Mouse (Mus musculus): ENCODE data around the gene Gm49711. TPM values are rescaled to one million over a fixed set of nuclear protein-coding genes. Genes with fewer than 3 reads are reported as not detected.
"Not testable (repeated sequence)": the region's sequence is repeated elsewhere in the genome, so short reads cannot be mapped to it uniquely, and the experiment has no call there.

Gm49711 gene
- total RNA-seq, 2 experiments from 2014 or later: not detected

DNA sequence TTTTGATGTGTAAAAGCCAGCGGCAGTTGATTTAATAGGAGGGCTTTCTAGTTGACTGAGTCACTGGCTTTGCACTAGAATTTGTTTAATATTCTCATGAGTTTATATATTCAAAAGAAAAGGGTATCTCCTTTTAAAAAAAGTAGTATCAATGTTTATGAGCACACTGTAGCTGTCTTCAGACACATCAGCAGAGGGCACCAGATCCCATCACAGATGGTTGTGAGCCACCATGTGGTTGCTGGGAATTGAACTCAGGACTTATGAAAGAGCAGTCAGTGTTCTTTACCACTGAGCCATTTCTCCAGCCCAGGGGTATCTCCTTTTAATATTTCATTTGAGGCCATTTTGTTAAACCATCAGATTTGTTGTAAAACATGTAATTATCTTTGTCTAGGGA, 4.7 kb downstream of the Gm49711 start:
- DNase-seq: no peak

DNA sequence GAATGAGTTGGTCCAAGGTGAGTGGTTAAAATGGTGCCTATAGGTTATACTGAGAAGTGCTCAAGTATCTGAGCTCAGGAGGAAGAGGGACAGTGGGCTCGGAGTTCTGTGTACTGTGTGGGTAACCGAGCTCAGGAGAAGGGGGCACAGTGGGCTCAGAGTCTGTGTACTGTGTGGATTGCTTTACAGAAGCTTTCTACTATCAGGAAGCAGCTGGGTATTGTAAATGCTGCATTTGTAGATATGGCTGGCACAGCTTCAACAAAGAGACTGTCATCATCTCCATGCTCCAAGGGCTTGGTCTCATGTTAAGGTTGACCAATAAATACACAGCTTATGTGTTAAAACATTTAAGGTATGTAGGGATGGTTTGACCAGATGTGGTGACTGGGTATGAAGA, 6.7 kb downstream of the Gm49711 start:
- no peak for DNase-seq

DNA sequence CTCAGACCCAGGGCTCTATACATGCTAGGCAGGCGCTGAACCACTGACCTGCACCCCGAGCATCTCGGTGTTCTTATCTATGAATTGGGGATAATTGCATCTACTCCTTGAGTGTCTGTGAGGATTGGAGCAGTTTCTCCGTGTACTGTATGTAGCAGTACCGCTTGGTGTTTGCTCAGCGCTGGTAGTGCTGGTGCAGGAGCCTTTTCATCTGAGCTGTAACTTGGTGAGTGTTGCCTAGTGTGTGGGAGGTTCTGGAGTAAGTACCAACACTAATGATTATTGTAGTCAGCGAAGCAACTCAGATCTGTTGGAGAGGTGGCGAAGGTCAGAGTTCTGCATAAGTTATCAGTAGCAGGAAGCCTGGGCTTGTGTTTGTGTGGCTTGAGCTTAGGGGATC, 12.2 kb downstream of the Gm49711 start:
- DNase-seq: no peak

DNA sequence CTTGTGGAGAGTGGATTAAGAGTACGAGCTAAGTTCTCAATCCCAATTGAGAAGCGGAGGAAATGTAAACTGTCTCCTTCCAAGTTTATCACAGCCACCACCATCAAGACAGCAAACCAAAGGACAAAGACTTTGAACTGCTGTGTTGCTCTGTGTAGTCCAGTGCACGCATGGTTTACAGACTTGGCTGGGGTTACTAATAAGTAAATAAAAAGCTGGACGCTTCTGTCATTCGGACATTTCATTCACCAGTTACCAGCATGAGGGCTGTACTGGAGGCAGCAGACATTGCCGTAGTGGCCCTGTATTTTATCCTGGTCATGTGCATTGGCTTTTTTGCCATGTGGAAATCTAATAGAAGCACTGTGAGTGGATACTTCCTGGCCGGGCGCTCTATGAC, 18.7 kb downstream of the Gm49711 start:
- DNase-seq: no peak

DNA sequence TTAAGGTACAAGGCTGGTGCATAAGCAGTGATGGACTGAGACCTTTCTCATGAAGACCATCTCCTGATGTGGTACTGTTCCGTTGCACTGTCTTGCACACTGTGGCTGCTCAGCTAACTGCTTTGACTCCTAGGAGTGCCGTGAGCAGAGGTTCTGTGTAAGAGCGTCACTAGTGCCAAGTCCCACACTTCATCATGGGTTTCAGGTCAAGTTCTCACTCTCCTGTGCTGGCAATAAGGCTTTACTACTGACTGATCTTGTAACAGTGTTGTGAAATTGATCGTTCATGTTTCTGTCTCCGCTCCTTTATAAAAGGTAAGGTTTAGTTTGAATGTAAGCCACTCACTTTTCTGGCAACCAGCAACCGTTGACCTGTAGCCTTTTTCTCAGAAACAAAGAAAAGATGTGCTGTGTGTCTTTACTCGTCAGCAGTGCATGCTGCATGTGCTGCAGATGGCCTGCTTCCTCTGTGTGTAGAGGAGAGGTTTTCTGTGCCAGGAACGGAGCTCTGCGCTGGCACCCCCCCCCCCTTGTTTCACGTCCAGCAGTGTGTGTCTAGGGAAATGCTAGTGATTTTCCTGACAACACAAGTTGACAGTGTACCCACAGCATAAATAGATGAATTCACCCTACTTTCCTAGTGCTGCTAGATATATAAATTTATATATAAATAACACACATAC, 25.8 kb downstream of the Gm49711 start:
- no peak for DNase-seq

DNA sequence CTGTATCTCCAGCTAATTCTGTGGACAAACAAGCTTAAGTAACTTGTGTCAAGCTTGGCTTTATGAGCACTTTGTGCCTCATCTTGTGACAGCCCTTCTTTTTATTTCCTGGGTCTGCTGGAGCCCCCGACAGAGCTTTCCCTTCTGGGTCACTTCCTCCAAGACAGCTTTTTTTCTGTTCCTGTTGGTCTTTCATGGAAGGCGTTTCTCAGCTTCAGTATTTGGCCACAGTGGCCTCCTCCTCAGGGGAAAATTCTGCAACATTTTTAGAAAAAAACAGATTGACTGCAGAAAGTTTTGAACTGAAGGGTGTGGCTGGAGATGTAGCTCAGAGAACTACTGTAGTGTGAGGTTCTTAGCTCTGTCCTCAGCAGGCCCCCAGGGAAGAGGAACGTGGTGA, 31.1 kb downstream of the Gm49711 start:
- DNase-seq: no peak

DNA sequence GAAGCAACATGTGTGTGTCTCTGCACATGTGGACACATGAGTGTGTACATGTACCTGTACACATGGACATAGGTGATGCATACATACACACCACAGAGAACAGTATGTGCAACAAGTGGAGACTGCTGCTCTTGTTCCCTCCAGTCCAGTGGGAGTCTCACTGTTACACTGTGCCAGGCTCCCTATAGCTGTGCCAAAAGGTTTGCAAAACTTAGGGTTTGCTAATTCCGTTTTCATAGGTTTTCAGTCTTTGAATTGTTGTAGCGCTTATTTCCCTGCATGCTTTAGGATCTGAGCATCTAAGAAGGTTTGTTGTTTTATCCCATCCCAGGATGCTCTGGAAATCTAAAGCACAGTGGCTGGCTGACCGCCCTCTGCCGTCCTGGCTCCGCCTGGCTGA, 33.8 kb downstream of the Gm49711 start:
- no peak for DNase-seq

DNA sequence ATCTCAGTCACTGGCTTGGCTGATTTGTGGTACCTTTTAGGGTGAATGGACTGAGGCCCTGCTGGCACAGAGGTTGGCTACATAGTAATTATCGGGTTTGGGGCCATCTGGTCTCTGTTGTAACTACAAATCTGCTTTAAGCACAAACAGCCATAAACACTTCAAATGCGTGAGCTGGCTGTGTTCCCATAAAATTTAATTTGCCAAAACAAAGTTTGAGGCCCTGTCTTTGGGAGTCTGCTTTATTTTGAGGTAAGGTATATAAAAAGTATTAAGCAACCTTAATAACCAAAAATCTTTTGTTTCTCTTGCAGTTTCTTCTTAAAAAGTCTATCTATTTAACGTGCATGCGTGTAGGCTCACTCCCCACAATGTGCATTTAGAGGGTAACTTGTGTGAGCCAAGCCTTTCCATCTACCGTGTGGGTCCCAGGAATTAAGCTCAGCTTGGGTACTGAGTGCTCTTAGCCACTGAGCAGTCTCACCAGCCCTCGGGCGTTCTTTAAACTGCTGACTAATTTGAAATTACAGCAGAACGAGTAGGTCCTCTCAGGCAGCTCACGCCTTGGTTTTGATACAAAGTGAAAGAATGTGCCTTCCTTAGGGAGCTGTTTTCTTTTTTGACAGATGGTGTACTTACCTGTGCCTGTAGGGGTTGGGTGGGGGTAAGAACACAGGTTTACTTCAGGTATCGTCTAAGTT, 40.4 kb downstream of the Gm49711 start:
- no peak for DNase-seq

DNA sequence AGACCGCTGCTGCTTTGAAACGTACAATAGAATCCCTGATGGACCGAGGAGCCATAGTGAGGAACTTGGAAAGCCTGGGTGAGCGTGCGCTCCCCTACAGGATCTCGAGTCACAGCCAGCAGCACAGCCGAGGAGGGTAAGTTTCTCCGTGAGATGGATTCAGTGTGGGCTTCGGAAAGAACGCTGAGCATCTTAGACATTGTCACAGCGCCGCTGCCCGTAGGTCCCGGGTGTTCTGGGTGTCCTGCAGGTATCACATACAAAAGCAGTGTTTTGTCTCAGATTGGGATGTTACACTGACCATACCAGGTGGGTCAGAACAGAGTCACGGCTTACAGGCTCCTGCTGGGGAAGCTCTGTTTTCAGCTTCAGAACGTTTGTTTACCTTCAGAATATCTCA, 41.5 kb downstream of the Gm49711 start:
- DNase-seq: no peak

DNA sequence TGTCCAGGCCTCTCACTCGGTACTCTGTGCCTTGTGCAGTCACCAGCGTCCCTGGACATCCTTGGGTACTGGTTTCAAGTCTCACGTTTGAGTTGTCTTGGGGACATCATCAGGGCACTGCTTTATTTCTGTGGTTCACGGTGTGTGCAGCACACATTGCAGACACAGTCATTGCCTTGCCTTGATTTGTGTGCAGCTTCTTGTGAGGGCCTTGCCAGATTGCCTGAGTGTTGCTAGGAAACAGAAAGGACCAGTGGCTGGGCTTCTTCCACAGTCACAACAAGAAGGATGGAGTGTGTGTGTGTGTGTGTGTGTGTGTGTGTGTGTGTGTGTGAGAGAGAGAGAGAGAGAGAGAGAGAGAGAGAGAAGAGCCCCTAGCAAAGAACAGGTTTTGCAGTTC, 42.0 kb downstream of the Gm49711 start:
- no peak for DNase-seq

DNA sequence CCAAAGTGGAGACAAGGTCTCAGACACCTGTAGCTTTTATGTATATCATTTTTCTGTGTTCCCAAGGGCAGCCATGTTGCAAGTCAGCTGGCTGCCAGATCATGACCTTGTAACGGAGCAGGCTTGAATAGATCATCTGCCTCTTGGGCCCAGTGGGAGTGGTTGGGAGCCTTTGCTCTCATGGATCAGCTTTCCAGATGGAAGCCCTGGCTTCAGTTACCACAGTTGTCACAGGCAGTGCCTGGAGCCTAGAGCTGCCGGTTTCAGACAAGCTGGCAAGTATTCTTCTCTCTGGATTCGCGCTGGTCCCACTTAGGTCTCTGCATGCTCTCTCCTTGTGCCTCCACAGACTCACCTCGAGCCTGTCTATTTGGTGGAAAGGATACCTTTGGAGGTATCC, 44.0 kb downstream of the Gm49711 start:
- DNase-seq: peak; percentile 58 to 65

DNA sequence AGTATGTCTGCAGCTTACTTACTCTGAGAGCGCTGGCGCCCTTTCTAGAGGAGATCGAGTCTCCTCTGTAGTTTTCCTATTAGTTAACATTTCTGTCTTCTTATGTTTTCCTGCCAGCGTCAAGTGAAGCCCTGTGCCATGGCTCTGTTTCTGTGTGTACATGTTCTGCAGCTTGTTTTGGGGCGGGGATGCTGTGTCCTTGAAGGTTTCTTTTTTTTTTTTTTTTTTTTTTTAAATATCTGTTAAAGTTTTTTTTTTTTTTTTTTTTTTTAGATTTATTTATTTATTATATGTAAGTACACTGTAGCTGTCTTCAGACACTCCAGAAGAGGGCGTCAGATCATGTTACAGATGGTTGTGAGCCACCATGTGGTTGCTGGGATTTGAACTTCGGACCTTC, 44.8 kb downstream of the Gm49711 start:
- DNase-seq: not testable (repeated sequence)

DNA sequence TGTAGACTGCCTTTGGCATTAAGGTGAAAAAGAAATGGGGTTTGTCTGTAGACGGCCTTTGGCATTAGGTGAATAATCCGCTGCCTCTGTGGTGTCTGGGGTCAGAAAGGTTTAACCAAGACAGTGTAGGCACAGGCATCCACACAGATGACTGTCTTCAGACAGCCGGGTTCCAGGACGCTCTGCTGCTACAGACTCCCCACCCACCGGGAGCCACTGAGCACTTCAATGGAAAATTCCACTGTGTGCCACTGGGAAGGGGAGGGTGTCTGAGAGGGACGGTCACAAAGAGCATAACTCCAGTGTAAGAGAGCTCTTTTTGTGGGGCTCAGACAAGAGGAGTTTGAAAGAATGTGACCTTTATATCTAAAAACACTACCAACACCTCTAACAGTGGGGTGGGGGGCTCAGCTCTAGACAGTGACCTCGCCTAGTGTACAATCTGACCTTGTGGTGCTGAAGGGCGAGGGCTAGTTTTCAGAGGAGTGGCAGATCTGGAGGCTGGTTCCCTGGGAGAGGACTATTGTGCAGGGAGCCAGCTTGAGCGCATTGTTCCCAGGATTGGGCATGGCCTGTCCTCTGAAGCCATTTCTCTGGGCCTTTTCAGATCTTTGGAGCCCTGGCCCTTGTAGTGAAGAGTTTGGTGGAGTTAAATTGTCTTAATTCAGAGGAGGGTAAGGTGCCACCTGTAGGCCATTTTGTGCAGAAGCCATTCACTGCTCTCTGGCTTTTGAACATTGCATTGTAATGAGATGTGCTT, 45.6 kb downstream of the Gm49711 start:
- peak; percentile 69 to 75 for DNase-seq

DNA sequence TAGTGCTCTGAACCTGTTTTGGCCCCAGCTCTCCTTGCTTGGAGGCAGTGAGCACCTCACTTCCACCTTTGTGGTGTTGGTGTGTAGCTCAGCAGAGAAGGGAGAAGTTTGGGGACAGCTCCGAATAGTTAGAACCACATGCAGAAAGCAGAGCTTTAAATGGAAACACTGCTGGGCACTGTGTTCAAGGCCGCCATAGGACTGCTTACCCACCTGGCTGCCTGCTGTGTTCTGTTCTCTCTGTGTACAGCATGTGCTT, 46.1 kb downstream of the Gm49711 start:
- no peak for DNase-seq

DNA sequence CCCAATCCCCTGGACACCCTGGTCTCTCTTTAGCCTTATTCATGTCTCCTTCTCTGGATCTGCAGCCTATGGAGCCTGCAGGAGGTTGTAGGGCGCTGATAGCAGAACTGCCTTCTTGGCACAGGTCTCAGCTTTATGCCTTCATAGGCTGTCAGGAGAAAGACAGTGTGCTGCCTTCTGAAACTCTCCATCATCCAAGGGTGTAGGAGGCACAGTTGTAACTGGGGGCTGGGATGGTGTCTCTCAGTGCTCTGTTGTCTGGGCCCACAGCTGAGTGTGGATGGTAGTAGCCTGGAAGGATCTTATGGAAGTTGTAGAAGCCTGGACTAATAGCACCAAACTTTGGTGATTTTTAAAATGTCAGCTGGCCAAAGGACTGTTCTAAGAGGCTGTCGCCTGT, 46.8 kb downstream of the Gm49711 start:
- no peak for DNase-seq

DNA sequence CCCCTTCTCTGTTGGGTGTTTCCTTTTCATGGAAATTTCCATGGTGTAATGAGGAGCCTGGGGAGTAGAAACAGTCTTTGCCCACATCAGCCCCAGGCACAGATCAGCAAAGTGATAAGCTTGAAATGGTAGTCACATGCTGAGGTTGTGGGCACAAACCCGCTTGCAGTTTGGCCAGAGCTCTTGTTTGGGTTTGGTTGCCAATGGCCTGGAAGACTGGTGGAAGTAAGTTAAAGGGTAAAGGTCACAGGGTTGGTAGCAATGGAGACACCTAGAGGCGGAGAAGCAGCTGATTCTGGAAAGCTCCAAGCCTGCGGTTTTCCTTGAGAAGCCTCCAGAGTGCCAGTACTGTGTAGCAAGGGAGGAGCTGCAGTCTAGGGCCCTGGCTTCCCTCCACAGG, 47.5 kb downstream of the Gm49711 start:
- DNase-seq: peak; percentile 34 to 50

DNA sequence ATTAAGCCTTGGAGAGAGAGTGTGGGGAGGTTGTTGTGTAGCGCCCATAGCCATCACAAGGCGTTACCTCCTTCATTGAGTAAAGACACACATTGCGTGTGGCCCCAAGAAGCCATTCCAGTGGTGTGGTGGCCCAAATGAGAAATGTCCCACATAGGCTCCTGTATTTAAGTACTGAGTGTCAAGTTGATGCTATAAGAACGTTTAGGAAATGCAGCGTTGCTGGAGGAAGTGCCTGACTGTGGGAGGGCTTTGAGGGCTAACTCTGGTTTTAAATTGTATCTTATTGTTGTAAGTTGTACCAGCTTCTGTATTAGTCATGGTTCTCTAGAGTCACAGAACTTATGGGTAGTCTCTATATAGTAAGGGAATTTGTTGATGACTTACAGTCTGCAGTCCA, 49.2 kb downstream of the Gm49711 start:
- DNase-seq: no peak

DNA sequence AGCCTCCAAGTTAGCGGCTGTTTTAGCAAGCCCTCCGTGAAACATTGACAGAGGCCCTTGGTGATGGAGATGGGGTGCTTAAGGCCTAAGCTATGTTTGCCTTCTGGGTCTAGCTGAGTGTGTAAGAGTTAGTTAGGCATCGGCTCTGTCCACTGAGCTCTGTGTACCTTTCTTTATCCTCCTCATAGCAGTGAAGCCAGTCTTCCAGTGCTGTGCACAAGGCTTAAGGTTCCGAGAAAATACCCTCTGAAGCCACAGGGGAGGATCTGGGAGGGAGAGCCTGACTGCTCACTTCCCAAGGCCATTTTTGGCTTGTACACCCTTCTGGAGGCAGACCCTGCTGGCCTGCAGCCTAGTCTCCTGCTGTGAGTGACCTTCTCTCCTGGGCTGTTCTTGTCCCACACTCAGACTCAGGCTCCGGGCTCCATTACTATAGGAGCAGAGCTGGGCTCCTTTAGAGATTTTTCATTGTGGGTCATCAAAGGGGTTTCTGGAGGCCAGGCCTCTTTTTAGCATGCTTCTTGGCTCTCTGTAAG, 56.7 kb downstream of the Gm49711 start:
- DNase-seq: peak; percentile 85 to 86

DNA sequence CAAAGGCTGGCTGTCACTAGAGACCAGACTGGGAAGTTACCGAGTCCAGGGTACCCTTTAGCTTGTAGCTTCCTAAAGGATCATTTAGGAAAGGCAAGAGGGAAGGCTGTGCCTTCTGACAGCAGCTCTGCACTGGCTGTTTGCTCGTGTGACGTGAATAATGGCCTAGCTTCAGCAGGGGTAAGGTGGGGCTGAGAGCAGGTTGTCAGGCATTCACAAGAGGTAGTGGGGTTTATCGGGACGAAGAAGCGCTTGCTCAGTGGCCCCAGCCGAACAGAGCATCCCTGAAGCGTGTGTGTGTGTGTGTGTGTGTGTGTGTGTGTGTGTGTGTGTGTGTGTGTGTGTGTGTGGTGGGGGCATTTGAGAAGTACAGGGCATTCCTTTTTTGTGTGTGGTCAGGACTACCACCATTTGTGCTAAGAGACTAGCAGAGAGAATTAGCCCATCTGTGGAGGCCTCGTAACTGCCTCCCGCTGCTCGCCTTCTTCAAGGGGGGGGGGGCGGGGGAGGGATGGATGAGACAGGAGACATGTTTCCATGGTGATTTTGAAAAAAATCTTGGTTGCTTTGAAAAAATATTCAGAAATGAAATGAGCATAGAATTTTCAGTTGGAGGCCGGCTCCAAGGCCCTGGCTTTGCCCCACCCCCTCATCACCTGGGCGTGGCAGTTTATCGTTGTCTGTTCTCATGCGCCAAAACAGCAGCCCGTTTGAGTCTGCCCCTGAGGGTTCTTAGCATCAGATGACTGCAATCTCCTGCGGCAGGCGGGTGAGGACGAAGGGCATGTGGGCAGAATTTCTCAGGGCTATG, 57.7 kb downstream of the Gm49711 start:
- DNase-seq: peak; percentile 69 to 82

DNA sequence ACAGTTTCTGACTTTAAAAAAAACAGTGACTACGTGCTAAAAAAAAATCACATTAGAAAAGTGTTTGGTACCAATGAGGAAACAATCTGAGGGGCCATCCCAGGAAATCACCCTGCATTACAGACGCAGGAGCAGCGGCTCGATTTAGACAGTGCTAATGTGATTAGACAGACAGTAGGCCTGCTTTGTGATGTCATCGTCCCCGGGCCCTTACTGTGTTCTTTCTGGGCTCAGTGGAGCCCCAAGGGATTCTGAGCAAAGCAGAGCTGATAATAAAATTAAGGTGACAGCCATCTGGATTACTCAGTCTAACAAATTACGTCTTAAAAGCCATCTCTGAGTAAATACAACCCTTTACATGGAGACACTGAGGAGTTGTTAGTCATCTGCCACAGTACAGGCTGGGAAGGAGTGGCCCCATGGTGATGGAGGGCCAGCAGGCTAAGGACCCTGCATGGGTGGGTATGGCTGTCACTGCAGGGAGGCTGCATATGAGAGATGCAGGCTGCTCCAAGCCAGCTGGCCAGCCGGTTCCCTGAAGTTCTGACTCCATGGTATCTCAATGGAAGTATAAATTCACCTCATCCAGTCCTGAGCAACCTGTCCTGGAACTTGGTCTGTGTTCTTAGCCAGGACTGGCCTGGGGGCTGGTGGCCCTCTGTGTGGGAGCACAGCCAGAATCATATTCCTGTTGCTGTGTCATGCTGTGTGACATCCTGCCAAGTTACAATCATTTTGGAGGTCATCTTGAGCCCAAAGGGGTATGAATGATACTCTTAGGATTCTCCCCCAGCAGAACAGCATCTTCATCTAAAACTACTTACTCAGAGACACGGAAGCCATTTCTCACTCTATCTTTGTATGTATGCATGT, 59.5 kb downstream of the Gm49711 start:
- peak; percentile 46 to 49 for DNase-seq

DNA sequence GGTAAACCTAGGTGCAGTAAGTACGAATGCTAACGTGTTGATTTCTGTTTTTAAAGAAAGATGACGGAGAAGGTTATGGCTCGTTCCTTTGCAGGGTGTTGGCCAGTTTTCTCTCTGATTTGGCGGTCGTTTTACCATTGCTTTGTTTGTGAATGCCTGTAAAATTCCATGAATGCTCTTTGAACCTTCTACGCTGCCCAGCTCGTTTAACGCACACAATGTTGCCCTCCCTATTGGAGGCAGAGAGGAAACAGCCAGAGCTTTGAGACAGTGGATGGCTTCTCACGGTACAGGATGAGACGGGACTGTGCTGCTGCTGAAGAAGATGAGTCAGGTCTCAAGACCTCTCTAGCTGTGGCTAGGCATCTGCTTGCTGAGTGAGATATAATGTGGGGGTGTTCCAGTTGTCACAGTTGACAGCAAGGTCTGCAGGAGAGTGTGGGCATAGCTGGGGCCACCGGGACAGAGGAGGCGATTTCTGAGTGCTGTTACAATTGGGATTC, 60.9 kb downstream of the Gm49711 start:
- no peak for DNase-seq
